Mouse (Mus musculus): ENCODE measurements at regions not wholly inside any gene's neighbourhood (a gene's known extent, or its start where the extent isn't known, plus 50 kb on each side); places are given as distances from the start of the nearest gene placed in this dataset.

DNA sequence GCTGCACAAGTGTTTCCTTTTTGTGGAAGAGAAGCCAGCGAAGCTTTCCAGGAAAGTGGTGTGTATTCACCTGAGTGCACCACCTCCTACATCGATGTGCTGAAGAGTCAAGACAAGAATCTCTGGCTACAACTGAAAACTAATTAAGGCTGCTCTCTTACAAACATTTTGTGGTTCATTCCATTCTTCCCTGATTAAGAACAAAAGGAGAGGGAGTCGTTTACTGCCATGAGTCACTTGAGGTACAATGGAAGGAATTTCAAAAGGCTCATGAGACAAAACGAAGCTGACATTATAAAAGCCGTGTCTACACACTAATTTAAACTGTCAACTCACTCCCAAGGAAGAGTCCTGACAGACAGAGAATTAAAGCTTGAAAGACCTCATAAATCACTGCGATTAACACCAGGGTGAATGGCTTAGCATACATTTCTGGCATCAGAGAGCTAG is 206.3 kb upstream of the Gm15217 start:
- TF ChIP-seq CTCF (IDR thresholded peaks at IDR 0.05; ENCODE audit: extremely low read depth, insufficient read depth, insufficient read length, insufficient replicate concordance) (no peak), POLR2A (IDR thresholded peaks at IDR 0.05; ENCODE audit: low read depth, low read length) (no peak)
